Mouse (Mus musculus) embryonic facial prominence, embryonic 12.5 days (tissue): ENCODE measurements around the gene Cacna1c. TPM values are rescaled to one million over a fixed set of nuclear protein-coding genes. Genes with fewer than 3 reads are reported as not detected.

ENCODE experiments used
- ATAC-seq: fragments of 200-750 bp; cut with Nextera tagmentation; 2 replicates; pipeline ENCODE4 v1.8.0; 2017; ENCODE audit not compliant: insufficient number of reproducible peaks, insufficient read depth, low FRiP score, low TSS enrichment
- H3K27ac ChIP-seq: fragments of 300-500 bp; sonication (generic); 2 replicates; pipeline ENCODE4 v1.5.1; 2016; ENCODE audit warnings: mild to moderate bottlenecking
- H3K27me3 ChIP-seq: fragments of 300-500 bp; sonication (generic); 2 replicates; pipeline ENCODE4 v1.6.1; 2016; ENCODE audit warnings: mild to moderate bottlenecking, moderate library complexity
- H3K36me3 ChIP-seq: fragments of 300-500 bp; sonication (generic); 2 replicates; pipeline ENCODE4 v1.6.1; 2016; ENCODE audit warnings: mild to moderate bottlenecking
- H3K4me1 ChIP-seq: fragments of 300-500 bp; sonication (generic); 2 replicates; pipeline ENCODE4 v1.6.1; 2016
- H3K4me2 ChIP-seq: fragments of 300-500 bp; sonication (generic); replicated peaks from 2 replicates; pipeline ENCODE4 v1.6.1; 2016; ENCODE audit warnings: mild to moderate bottlenecking, moderate library complexity
- H3K4me3 ChIP-seq: fragments of 300-500 bp; sonication (generic); 2 replicates; pipeline ENCODE4 v1.5.1; 2016; ENCODE audit warnings: mild to moderate bottlenecking
- H3K9ac ChIP-seq: fragments of 300-500 bp; sonication (generic); 2 replicates; pipeline ENCODE4 v1.6.1; 2016; ENCODE audit warnings: mild to moderate bottlenecking, moderate library complexity
- H3K9me3 ChIP-seq: fragments of 300-500 bp; sonication (generic); 2 replicates; pipeline ENCODE4 v1.6.1; 2016; ENCODE audit warnings: mild to moderate bottlenecking, moderate library complexity
- WGBS: fragments of 180-500 bp; shearing (Covaris S2); methylation state at CpG from one replicate; pipeline ENCODE4 v1.1.7; 2016; 5-methylcytosine and 5-hydroxymethylcytosine counted together
- polyA plus RNA-seq: library from polyadenylated mRNA; unstranded; fragments of >200 nt; fragmentation: Nextera tagmentation; extraction: Ambion mirVana; gene quantifications from 2 replicates; pipeline ENCODE4 v1.2.1, GENCODE M21; 2016

The Cacna1c gene
- polyA plus RNA-seq, 1 experiment from 2014 or later = 10.2 TPM

DNA sequence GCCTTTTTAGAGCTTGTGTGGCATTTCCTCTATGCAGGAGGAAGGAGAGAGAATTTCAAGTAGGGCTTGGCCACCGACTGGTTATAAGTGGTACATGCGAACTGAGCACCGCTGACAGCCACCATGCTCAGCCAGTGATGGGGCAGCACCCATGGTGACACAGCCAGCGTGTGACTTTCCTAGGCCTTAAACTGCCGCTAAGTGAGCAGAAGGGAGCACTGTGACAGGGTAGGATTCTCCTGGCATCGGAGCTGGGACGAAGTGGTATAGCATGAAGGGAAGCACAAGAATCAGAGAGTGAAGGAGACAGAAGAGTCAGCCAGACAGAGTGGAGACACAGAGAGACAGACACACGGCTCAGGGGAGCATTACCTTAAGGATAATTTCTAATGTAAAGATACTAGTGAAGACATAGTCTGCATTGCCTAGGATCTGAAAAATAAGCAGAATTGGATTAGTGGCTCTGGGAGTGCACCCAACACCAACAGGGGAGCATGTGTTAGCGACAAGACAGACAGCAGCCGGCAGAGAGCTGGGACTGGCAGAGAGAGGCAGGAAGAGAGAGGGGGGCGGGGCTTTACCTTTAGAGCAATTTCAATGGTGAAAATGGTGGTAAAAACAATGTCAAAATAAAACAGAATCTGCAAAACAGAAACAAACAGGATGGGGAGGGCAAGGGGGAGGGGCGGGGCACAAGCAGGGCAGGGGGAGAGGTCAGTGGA is 522.1 kb downstream of the Cacna1c start:
- Histone ChIP-seq H3K27me3 (no peaks in the 10 kb centered on the region), H3K36me3 (peaks cover 8% of the 10 kb centered on the region; the same call in 1 of the 2 replicates), H3K4me3 (no peak overlapping the region), H3K9ac (no peak overlapping the region), H3K9me3 (no peaks in the 10 kb centered on the region), H3K4me2 (no peak overlapping the region), H3K4me1 (no peaks in the 10 kb centered on the region), H3K27ac (no peak overlapping the region)
- no peak for ATAC-seq
- 78% methylated on average over 12 of the region's 12 CpGs for WGBS

DNA sequence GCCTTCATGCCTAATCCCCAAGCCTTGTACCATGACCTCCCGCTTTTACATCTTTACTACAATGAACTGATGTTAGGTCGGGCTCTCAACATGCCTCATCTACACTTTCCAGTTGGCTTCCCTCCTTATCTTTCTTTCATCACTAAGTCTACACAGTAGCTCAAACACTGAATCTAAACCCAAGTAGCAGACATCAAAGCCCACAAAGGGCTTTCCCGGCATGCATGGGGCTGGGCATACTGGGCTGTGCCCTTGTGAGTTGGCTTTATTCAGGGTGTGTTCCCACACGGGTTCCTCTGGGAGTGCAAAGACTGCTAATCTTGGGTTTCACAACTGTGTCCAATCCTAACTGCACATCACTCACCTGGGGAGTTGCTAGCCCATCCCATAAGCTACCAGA is 542.9 kb downstream of the Cacna1c start:
- H3K9ac ChIP-seq = no peak overlapping the region
- no peak overlapping the region for H3K4me2 ChIP-seq
- H3K27ac ChIP-seq = no peak overlapping the region
- H3K4me1 ChIP-seq = no peaks in the 10 kb centered on the region
- no peak overlapping the region for H3K4me3 ChIP-seq
- no peak for ATAC-seq
- H3K36me3 ChIP-seq = peaks cover 48% of the 10 kb centered on the region
- WGBS = 87% methylated on average over 4 of the region's 4 CpGs
- no peaks in the 10 kb centered on the region for H3K27me3 ChIP-seq
- H3K9me3 ChIP-seq = no peaks in the 10 kb centered on the region

DNA sequence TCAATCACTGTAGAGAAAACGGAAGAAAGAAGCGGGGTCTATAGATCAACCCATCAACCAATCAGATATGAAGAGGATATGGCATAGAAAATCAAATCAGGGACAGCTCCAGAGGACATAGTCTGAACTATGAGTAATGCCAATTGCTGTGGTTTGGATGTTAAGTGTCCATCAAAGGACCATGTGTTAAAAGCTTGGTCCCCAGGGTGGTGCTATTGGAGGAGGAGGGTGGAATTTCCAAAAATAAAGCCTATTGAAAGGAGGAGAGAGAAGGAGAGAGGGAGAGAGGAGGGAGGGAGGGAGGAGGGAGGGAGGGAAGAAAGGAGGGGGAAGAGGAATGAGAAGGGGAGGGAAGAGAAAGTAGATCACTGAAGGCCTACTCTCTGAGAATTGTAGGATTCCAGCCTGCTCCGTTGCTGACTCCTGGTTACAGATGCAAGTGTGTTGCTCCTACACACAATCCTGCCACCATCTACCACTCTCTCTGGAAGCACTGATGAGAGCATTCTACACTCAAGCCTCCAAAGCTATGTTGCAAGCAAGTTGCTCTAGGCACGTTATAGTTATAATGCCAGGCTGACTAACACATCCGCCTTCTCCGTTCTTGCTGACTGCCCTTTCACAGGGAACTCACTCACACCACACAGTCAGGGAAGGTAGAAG is 547.0 kb downstream of the Cacna1c start:
- Histone ChIP-seq H3K4me1 (no peaks in the 10 kb centered on the region), H3K4me3 (no peak overlapping the region), H3K27me3 (no peaks in the 10 kb centered on the region), H3K4me2 (no peak overlapping the region), H3K27ac (no peak overlapping the region), H3K9ac (no peak overlapping the region), H3K9me3 (no peaks in the 10 kb centered on the region), H3K36me3 (peaks cover 31% of the 10 kb centered on the region)
- WGBS = 93% methylated on average over 6 of the region's 6 CpGs
- no peak for ATAC-seq

DNA sequence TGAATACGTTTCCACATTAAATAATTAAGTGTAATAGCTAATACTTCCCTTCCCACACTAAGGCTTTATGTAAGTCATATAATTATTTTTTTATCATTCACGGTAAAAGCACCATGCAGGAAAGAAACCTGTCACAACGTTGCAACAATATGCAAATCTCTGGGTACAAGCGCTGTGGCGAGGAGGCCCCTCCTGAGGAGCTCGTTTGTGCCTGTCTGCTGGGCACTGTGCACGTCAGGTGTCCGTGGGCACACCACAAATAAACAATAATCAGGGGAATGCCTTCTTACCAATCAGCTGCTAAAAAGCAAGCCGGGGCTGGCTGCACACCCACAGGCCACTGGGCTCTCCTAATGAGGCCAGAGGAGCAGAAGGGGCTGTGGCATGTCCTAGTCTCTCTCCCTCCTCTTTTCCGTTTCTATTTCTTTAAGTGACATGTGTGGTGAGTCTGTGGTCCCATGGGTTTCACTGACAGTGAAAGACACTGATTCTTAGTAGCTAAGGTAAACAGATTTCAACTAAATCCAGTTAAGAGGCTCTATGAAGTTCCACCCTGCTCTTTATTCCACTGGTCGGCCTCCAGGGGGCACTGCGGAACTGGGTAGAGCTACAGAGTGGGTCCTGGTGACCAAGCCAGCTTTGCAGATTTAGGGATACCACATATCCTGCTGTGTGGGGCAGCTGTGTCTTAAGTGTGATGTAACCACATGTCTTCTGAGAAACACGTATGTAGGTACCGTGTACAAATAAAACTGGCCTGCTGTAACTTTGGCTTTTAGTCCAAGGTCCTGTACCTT is 549.8 kb downstream of the Cacna1c start:
- Histone ChIP-seq H3K4me2 (no peak overlapping the region), H3K4me3 (no peak overlapping the region), H3K36me3 (0 out of 2 replicates have a peak, but pooled peaks cover 7% of the 10 kb centered on the region), H3K27me3 (no peaks in the 10 kb centered on the region), H3K4me1 (no peaks in the 10 kb centered on the region), H3K9ac (no peak overlapping the region), H3K27ac (no peak overlapping the region), H3K9me3 (no peaks in the 10 kb centered on the region)
- 57% methylated on average over 14 of the region's 14 CpGs for WGBS
- ATAC-seq = no peak

DNA sequence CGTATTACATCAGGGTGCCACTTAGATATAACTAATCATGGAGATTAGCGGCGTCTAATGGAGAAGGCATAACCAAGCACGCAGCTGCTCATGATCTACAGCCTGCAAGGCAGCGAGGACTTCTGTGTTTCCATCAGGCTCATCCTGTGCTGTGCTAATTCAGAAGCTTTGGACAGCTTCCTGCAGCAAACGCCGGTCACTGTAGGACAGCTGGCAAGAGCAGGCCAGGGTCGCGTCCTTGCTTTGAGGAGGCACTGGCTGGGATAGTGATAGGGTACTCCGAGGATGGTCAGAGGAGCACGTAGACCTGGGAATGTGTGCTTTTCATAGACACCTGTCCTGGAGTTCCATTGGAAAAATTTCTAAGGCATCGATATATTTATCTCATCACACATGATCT is 551.4 kb downstream of the Cacna1c start:
- H3K36me3 ChIP-seq = no peaks in the 10 kb centered on the region
- H3K4me1 ChIP-seq = no peaks in the 10 kb centered on the region
- no peak overlapping the region for H3K4me2 ChIP-seq
- no peak for ATAC-seq
- no peak overlapping the region for H3K4me3 ChIP-seq
- no peaks in the 10 kb centered on the region for H3K9me3 ChIP-seq
- H3K27ac ChIP-seq = no peak overlapping the region
- H3K9ac ChIP-seq = no peak overlapping the region
- 89% methylated on average over 12 of the region's 12 CpGs for WGBS
- H3K27me3 ChIP-seq = no peaks in the 10 kb centered on the region

DNA sequence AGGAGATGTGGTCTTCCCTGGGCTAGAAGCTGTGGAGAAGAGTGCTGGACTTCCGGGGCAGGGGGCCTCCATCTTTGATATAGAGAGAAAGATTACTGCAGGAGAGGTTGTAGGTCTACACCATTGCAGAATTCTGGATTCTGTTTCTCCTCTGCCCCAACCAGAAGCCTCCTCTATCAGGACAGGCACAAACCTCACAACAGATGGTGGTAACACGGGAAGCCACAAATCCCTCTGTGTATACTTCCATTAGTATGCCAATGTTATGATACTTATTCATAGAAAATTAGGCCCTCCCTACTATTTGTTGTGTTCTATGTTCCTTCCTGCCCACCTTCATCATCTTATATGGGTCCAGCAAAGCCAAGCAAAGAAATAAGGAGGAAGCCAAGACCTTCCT is 552.7 kb downstream of the Cacna1c start:
- no peak for ATAC-seq
- Histone ChIP-seq H3K27ac (no peak overlapping the region), H3K27me3 (no peaks in the 10 kb centered on the region), H3K9me3 (no peaks in the 10 kb centered on the region), H3K9ac (no peak overlapping the region), H3K36me3 (peaks cover under 1% of the 10 kb centered on the region; the same call in 1 of the 2 replicates), H3K4me2 (no peak overlapping the region), H3K4me1 (no peaks in the 10 kb centered on the region), H3K4me3 (no peak overlapping the region)
- 81% methylated on average over 2 of the region's 2 CpGs for WGBS

DNA sequence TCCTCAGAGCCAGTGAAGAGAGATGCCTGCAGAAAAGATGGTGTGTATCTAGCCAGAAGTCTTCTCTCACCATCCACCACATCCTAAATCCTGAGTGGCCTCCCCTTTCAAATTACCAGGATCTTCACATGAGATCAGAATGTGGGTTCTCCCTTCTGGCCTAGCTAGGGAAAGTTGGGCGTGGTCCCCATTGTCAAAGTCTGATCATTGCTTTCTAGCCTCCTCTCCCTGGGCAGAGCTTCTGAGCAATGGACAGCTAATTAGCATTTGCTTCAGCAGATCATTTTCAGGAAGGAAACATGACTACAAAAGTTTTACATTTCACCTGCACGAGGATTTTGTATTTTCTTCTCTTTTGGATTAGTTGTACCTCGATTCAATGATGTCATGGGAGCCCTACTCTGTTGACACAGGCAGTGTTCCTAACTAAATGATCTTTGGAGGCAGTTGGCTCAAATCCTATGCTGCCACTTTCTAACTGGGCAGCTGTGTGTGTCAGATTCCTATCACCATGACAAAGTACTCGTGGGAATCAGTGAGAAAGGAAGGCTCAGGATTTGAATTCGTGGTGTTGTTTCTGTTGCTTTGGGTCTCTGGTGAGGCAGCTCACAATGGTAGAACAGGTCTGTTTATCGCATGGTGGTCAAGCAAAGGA is 554.4 kb downstream of the Cacna1c start:
- ATAC-seq = no peak
- H3K36me3 ChIP-seq = peaks cover 10% of the 10 kb centered on the region
- no peak overlapping the region for H3K27ac ChIP-seq
- 74% methylated on average over 6 of the region's 6 CpGs for WGBS
- H3K27me3 ChIP-seq = no peaks in the 10 kb centered on the region
- H3K9me3 ChIP-seq = peaks cover 5% of the 10 kb centered on the region; the same call in 1 of the 2 replicates
- H3K4me2 ChIP-seq = no peak overlapping the region
- no peak overlapping the region for H3K9ac ChIP-seq
- no peak overlapping the region for H3K4me3 ChIP-seq
- H3K4me1 ChIP-seq = no peaks in the 10 kb centered on the region

DNA sequence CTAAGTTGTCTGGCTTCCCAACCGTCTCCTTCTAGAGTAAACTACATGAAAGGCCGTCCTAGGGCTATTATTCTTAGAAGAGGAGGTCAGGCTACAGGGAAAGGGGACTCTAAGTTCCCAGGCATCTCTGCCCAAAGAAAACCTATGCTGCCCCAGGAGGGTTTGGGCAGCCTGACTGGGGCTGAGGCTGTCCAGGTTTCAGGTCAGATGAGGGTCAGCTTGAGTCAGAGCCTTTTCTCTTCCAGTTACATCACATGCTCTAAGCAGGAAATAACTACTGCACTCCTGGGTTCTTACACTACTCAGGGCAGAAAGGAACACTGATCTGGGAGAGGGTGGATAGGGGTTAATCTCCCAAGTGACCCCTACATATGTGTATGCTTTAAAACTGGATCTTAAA is 556.4 kb downstream of the Cacna1c start:
- no peak overlapping the region for H3K4me2 ChIP-seq
- H3K36me3 ChIP-seq = peaks cover 16% of the 10 kb centered on the region
- no peak overlapping the region for H3K4me3 ChIP-seq
- H3K27ac ChIP-seq = no peak overlapping the region
- no peaks in the 10 kb centered on the region for H3K27me3 ChIP-seq
- no peak overlapping the region for H3K9ac ChIP-seq
- 28% methylated on average over 2 of the region's 2 CpGs for WGBS
- H3K9me3 ChIP-seq = peaks cover 8% of the 10 kb centered on the region; the same call in 1 of the 2 replicates
- H3K4me1 ChIP-seq = no peaks in the 10 kb centered on the region
- ATAC-seq = no peak

DNA sequence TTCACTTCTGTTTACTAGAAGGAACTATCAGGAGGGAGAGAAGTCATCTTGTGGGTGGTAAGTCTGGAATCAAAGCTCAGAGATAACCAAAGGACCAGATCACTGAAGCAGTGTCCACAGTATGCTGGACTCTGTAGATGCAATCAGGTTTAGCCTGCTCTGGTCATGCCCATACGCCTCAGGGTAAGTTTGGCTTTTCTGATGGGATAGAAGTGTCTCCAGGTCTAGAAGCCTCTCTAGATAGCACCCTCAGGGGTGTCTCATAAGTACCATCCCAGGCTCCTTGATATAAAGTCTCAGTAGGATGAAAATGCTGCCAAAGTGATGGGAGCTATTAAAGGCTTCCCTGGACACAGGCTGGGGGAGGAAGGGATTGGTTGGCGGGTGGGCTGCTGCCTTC is 557.3 kb downstream of the Cacna1c start:
- ATAC-seq = no peak

DNA sequence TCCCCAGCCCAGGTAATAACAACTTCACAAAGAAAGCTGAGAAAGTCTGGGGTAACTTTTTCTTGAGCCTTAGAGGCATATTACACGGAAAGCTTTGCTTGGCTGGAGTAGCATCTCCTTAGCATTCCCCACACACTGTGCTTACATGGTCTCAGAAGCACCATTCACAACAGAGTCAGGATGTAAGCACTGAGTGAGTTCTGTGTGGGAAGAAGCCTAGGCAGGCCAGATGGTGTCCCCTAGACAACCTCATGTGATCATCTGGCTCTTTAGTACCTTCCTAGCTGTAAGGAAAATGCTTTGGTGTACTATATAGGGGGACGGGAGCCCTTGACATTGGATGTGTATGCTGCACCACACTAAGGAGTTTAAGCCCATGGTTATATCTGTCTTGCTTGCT is 563.7 kb downstream of the Cacna1c start:
- no peak overlapping the region for H3K4me2 ChIP-seq
- peaks cover 11% of the 10 kb centered on the region for H3K36me3 ChIP-seq
- H3K27me3 ChIP-seq = no peaks in the 10 kb centered on the region
- H3K9ac ChIP-seq = no peak overlapping the region
- ATAC-seq = no peak
- 82% methylated on average over 2 of the region's 2 CpGs for WGBS
- H3K4me3 ChIP-seq = no peak overlapping the region
- no peaks in the 10 kb centered on the region for H3K4me1 ChIP-seq
- no peak overlapping the region for H3K27ac ChIP-seq
- peaks cover 8% of the 10 kb centered on the region; the same call in 1 of the 2 replicates for H3K9me3 ChIP-seq

More for the DNA sequence above, 557.3 kb downstream of the Cacna1c start:
- Histone ChIP-seq H3K9ac (no peak overlapping the region), H3K27me3 (no peaks in the 10 kb centered on the region), H3K4me3 (no peak overlapping the region), H3K9me3 (peaks cover 8% of the 10 kb centered on the region; the same call in 1 of the 2 replicates), H3K27ac (no peak overlapping the region), H3K36me3 (peaks cover 16% of the 10 kb centered on the region), H3K4me2 (no peak overlapping the region), H3K4me1 (no peaks in the 10 kb centered on the region)
- 79% methylated on average over 2 of the region's 2 CpGs for WGBS

DNA sequence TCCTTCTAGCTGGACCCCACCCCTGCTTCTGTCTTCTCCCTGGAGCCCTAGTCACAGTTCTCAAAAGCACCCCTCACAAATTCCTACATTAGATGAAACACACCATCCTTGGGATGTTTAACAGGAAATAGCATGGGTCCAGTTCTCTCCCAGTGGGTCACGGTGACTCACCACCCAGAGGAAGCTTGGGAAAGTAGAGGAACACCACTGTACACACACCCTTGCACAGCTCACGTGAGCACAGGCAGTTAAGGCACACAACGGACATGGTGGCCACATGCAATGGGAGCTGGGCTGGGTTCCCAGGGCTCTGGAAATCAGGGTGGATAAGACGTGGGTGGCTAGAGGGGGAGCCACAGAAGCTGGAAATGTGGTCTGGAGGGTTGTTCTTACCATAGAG is 566.2 kb downstream of the Cacna1c start:
- H3K4me3 ChIP-seq = no peak overlapping the region
- no peaks in the 10 kb centered on the region for H3K4me1 ChIP-seq
- no peak overlapping the region for H3K27ac ChIP-seq
- H3K27me3 ChIP-seq = no peaks in the 10 kb centered on the region
- H3K9me3 ChIP-seq = no peaks in the 10 kb centered on the region
- ATAC-seq = no peak
- H3K36me3 ChIP-seq = no peaks in the 10 kb centered on the region
- no peak overlapping the region for H3K4me2 ChIP-seq
- 86% methylated on average over 4 of the region's 4 CpGs for WGBS
- no peak overlapping the region for H3K9ac ChIP-seq
